Comparison of ENCODE assay signal across 12 mouse cellular contexts in the genomic region with DNA sequence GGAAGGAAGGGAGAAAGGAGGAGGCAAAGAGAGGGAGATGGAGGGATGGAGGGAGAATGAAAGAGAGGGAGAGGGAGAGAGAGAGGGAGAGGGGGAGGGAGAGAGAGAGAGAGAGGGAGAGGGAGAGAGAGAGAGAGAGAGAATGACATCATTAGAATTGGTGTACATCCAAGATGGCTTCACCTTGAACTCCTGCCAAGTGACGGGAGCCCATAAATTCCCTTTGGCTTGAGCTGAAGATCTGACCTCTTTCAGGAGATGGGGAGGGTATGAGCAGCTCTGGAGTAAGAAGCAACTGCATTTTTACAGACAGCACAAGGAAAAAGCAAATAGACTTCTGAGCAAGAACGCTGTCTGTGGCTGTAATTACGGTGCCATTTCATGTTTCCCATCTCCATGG.
"Had no signal": no experiment of that assay in that cellular context is flagged by ENCODE, and none has a peak within 500 bp of the region (broad histone marks: within the 10 kb centered on the region; RNA-seq: fewer than 3 reads in every experiment).

No protein-coding gene starts in this region.

- H3K4me1 ChIP-seq: megakaryocyte, embryonic 14.5 days had no signal

- DNase-seq: kidney, adult 9 months; lung, adult 18-20 months; lung, postnatal 4 days; right cerebral cortex, postnatal 14 days; thymus, postnatal 36 days had no signal

- H3K4me3 ChIP-seq: limb, embryonic 12.5 days; megakaryocyte, embryonic 14.5 days; neural tube, embryonic 13.5 days had no signal

- H3K36me3 ChIP-seq: limb, embryonic 12.5 days; neural tube, embryonic 13.5 days had no signal

- H3K27ac ChIP-seq: kidney, postnatal 0 days; limb, embryonic 12.5 days; liver, embryonic 14.5 days; neural tube, embryonic 13.5 days had no signal

- H3K9me3 ChIP-seq: limb, embryonic 12.5 days; neural tube, embryonic 13.5 days had no signal

- ATAC-seq: lung, postnatal 0 days; midbrain, embryonic 16.5 days had no signal
